Mouse (Mus musculus) ES-Bruce4 (cell line): ENCODE data around the gene Tnfaip8l2.

Experiments used
- CTCF ChIP-seq: IDR thresholded peaks from one replicate; pipeline ENCODE4 v1.8.1; 2011; ENCODE audit warnings: low read depth, low read length
- EP300 ChIP-seq: IDR thresholded peaks from 2 replicates; pipeline ENCODE4 v1.6.1; 2011; ENCODE audit warnings: low read depth, low read length; ENCODE audit not compliant: insufficient read depth
- POLR2A ChIP-seq: IDR thresholded peaks from one replicate; pipeline ENCODE4 v1.8.1; 2011; ENCODE audit warnings: low read length; ENCODE audit not compliant: insufficient read depth

DNA sequence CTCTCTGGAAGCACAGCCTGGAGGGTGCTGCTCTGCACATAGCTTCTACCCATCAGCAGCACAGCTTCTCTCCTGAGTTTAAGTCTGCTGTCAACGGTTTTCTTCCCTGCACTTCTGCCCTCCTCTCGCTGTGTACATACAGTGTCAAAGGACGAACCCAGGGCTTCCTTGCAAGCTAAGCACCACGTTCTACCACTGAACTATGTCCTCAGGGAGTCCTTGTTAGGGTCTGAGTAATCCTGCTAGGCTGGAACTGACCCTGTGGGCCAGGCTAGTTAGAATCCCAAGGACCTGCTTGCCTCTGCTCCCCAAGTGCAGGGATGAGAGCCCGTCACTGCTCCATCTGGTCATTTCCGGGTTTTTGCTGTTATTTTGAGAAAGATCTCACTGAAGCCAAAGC is 44.7 kb upstream of the Tnfaip8l2 start:
- TF ChIP-seq POLR2A (no peak), CTCF (no peak), EP300 (no peak)
